Mouse (Mus musculus): ENCODE measurements around the gene Slc35e2. TPM values are rescaled to one million over a fixed set of nuclear protein-coding genes. Genes with fewer than 3 reads are reported as not detected.
"Not testable (repeated sequence)": the region's sequence is repeated elsewhere in the genome, so short reads cannot be mapped to it uniquely, and the experiment has no call there.

Slc35e2 gene
- total RNA-seq (2021) = 10 to 100 TPM; 49.9 to 51.5 TPM

GRCm38 (mm10) chr4:155601091-155601996 is at the start of gene Slc35e2:
Gene Slc35e2 (plus strand): TSS chr4:155601416.
- peak; percentile 94 to 97 for DNase-seq (ENCODE audit: low spot score in 2 of 2)
- intact Hi-C loops (cut with DNase I) = no loop called here

DNA sequence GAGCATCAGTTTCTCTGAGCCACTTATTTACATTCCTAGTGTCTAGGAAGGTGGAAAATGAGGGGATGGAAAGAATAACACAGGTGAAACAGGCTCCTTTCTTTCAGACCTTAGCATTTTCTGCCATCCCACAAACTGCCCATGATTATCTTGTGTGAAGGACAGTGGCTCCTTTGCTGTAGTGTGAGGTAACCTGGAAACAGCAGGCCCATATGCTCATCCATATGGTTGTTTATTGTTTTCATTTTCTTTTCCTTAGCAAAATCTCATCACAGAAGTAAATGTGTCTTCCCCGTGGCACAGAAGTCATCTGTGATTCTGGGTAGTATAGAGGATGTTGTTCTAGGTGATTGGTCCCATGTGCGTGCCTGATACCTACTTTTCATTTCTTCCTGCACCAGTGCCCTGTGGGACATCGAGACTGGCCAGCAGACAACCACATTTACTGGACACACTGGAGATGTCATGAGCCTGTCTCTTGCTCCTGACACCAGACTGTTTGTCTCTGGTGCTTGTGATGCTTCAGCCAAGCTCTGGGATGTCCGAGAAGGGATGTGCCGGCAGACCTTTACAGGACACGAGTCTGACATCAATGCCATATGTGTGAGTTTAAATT is 48.2 kb upstream of the Slc35e2 start:
- intact Hi-C loops (cut with DNase I) = no loop called here
- no peak for DNase-seq (ENCODE audit: low spot score in 2 of 2)

DNA sequence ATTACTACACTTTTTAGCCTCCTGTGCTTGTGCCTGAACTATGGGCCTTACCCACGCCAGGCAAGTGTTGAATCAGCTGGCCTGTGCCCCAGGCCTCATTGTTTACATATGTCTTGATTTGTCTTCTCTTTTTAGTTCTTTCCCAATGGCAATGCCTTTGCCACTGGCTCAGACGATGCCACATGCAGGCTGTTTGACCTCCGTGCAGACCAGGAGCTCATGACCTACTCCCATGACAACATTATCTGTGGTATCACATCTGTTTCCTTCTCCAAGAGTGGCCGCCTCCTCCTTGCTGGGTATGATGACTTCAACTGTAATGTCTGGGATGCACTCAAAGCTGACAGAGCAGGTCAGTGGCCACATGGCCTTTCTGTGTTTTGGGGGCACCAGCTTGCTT is 46.3 kb upstream of the Slc35e2 start:
- intact Hi-C loops (cut with DNase I) = no loop called here

GRCm38 (mm10) chr4:155555464-155555863 is 45.8 kb upstream of the Slc35e2 start:
- intact Hi-C loops (cut with DNase I) = no loop called here
- no peak for DNase-seq (ENCODE audit: low spot score in 2 of 2)

More for the DNA sequence above, 46.3 kb upstream of the Slc35e2 start:
- no peak for DNase-seq (ENCODE audit: low spot score in 2 of 2)

GRCm38 (mm10) chr4:155559454-155559853 is 41.8 kb upstream of the Slc35e2 start:
- intact Hi-C loops (cut with DNase I) = no loop called here
- DNase-seq (ENCODE audit: low spot score in 2 of 2) = no peak

DNA sequence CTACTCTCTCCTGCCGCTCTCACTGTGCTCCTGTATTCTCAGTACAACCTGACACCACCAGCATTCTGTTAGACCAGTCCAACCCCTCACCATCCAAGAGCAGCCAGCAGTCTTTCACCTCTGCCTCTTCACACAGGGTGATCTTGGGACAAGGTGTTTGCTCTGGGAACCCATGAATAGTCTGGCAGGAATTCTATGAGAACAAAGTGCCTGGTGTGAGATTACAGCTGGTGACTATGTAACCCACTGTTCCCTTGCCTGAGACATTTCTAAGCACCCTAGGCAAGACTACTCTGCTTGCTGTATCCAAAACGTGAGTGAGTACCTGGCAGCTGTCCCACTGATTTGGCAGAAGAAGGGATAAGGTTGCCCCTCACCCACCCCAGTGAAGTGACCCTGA is 40.3 kb upstream of the Slc35e2 start:
- no peak for DNase-seq (ENCODE audit: low spot score in 2 of 2)
- intact Hi-C loops (cut with DNase I) = loop anchor here (5.0 kb wide), 1 partner anchor 69 kb away; the partner anchor contains the start of gene Gnb1

GRCm38 (mm10) chr4:155561661-155562442 is 39.4 kb upstream of the Slc35e2 start, which contains the start of gene Nadk:
Gene Nadk (plus strand): TSS chr4:155562378.
- DNase-seq (ENCODE audit: low spot score in 2 of 2) = no peak
- intact Hi-C loops (cut with DNase I) = loop anchor here (5.0 kb wide), 1 partner anchor 70 kb away; the partner anchor contains the start of gene Gnb1

DNA sequence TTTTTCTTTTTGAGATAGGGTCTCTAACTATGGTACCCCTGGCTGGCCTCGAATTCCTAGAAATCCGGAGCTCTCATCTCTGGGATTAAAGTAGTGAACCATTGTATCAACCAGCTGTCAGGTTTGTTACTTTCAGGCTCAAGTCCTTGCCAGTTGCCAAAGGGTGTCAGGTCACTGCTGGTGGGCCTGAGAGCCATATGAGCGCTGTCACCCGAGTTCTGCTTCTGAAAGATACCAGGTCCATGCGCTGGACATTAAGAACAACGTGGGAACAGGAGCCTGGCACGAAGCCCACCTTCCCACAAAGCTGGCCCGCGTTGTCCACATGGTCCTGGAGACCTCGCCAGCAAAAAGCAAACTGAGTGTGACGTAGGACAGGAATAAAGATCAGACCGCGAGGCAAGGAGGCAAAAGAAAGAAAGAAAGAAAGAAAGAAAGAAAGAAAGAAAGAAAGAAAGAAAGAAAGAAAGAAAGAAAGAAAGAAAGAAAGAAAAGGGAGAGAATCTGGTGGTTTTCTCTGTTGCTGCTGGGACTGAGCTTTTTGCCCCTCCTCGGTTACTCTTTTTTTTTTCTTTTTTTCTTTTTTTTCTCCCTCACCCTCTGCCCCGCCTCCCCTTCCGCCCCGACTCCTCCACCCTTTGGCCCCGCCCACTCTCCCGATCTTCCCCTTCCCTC is 38.4 kb upstream of the Slc35e2 start:
- intact Hi-C loops (cut with DNase I) = loop anchor here (5.0 kb wide), 1 partner anchor 71 kb away; the partner anchor contains the start of gene Gnb1
- DNase-seq (ENCODE audit: low spot score in 2 of 2) = peak; percentile 32 to 40

DNA sequence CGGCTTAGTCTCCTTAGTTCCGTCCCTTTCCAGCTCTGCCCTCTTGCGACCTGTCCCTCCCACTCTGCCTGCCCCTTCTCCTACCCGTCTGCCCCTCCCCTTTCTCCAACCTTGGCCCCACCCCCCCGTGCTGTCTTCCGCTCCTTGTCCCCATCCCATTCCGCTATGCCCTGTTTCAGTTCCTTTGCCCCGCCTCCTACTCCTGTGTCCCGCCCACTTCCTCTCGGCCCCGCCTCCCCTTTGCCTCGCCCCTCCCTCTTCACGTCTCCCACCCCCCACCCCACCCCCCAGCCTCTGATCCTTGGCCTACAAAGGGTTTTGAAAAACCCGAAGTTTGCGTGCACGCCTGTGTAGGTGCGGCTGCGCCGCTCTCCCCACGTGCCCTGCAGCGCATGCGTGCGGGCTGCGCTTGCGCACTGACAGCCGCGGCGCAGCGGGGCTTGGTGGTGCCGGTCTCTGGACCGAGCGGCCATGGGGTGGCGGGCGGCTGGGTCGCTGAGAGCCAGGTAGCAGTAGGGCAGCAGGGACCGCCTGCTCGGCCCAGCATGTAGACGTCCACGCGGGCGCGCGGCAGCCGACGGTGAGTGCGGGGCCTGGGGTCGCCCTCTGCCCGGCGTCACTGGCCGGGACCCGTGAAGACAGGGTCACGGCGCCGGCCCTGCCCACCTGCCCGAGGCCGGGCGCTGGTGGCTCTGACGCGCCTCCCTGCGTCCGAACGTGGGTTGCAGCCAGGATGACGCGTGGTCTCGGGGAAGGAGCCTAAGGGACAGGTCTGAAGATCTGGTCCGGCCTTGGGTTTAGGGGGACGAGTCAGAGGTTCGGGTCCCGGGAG is 37.6 kb upstream of the Slc35e2 start:
- intact Hi-C loops (cut with DNase I) = loop anchor here (5.0 kb wide), 1 partner anchor 71 kb away; the partner anchor contains the start of gene Gnb1

GRCm38 (mm10) chr4:155564315-155565069 is 36.7 kb upstream of the Slc35e2 start:
- peak; percentile 32 to 41 for DNase-seq (ENCODE audit: low spot score in 2 of 2)
- intact Hi-C loops (cut with DNase I) = loop anchor here (5.0 kb wide), 1 partner anchor 72 kb away; the partner anchor contains the start of gene Gnb1

More for the DNA sequence above, 37.6 kb upstream of the Slc35e2 start:
- peak; percentile 94 to 97 for DNase-seq (ENCODE audit: low spot score in 2 of 2)

DNA sequence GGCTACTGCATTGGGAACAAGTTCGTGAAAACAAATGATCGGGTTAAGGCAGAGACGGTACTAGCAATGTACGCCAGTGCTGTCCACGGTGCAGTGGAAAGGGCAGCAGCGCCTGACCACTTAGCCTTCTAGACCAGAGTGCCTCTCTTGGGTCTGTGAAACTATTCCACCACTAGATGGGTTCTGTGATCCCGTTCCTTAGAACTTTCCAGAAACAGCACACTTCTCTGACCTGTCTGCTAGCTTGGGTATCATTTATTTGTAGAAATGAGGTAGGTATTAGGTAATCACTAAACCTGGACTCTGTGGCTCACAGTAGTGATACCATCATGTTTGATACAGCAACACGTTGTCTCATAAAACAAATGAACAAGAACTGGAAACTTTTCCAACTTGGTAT is 34.7 kb upstream of the Slc35e2 start:
- DNase-seq (ENCODE audit: low spot score in 2 of 2) = no peak
- intact Hi-C loops (cut with DNase I) = no loop called here

DNA sequence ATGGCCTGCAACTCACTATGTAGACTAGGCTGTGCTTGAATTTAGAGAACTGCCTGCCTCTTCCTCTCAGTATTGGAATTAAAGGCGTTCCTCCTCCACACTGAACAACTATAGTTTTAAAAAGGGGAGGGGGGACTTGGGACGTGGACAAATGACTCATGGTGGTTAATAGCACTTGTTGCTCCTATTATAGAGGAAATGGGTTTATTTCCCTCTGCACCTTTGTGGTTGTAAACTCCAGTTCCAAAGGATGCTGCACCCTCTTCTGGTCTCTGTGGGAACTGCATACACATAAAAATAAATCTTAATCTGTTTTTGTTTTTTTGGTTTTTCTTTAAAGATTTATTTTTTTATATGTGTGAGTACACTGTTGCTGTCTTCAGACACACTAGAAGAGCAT is 33.0 kb upstream of the Slc35e2 start:
- intact Hi-C loops (cut with DNase I) = loop anchor here (2.0 kb wide), 1 partner anchor 87 kb away; no protein-coding TSS in a partner anchor
- no peak for DNase-seq (ENCODE audit: low spot score in 2 of 2)

DNA sequence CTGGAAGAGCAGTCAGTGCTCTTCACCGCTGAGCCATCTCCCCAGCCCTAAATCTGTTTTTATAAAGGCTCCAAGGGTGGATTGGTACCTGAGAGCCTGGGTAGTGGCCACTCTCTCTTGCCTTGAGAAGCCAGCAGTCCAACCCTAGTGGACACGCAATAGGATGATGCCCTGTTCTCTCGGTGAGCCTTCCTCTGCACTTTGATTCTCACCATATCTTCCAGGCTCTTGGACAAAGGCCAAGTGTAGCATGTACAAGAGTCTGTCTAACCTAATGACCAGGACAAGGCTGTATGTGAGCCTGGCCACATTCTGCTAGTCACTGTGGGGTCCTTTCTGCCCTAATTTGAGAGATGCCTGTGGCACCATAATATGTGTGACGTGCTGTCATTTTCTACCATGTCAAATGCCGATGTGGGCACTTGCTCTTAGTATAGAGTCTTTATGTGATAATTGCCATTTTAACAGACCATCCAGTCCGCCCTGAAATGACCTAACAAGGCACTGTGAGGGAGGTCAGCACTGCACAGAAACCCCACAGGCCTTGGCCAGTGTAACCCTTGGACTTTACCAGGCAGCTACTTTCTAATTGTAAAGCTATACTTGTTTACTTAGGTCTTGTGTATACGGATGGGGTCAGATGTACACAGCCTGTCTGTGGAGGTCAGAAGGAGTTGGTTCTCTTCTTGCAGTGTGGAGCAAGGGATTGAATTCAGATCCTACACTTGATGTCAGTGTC is 32.4 kb upstream of the Slc35e2 start:
- intact Hi-C loops (cut with DNase I) = loop anchor here (2.0 kb wide), 1 partner anchor 88 kb away; no protein-coding TSS in a partner anchor
- DNase-seq (ENCODE audit: low spot score in 2 of 2) = no peak

GRCm38 (mm10) chr4:155569818-155570217 is 31.4 kb upstream of the Slc35e2 start:
- DNase-seq (ENCODE audit: low spot score in 2 of 2) = no peak
- intact Hi-C loops (cut with DNase I) = loop anchor here (2.0 kb wide), 1 partner anchor 89 kb away; no protein-coding TSS in a partner anchor

DNA sequence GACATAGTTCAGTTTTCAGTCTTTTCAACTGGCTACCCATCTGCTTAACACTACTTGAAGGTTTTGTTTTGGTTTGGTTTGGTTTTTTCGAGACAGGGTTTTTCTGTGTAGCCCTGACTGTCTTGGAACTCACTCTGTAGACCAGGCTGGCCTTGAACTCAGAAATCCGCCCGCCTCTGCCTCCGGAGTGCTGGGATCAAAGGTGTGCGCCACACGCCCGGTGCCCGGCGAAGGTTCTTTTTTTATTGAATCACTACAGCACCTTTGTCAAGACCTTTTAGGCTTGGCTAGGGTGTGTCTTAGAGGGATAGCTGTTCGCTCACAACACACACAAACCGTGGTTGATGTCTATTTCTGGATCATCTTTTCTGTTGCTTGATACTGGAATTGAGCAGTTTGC is 30.9 kb upstream of the Slc35e2 start:
- DNase-seq (ENCODE audit: low spot score in 2 of 2); intact Hi-C loops (cut with DNase I): not testable (repeated sequence)

DNA sequence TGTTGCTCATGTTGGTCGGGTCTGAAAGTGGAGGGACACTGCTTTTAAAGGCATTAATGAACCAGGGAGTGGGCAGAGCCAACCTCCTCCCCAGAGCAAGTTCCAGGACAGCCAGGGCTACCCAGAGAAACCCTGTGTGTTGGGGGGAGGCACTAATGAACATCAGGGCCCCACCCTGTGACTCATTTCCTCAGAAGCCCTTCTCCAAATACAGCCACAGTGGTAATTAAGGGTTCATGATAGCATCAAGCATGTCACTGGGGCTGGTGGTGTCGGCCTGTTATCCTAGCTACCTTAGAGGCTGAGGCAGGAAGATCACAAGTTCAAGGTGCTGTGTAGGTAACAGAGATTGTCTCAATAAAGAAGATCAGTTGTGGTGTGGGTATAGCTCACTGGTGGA is 29.8 kb upstream of the Slc35e2 start:
- intact Hi-C loops (cut with DNase I) = no loop called here
- no peak for DNase-seq (ENCODE audit: low spot score in 2 of 2)

GRCm38 (mm10) chr4:155573155-155573554 is 28.1 kb upstream of the Slc35e2 start:
- no peak for DNase-seq (ENCODE audit: low spot score in 2 of 2)
- intact Hi-C loops (cut with DNase I) = no loop called here
